Comparison of ENCODE assay signal across 10 mouse cellular contexts in the genomic region with DNA sequence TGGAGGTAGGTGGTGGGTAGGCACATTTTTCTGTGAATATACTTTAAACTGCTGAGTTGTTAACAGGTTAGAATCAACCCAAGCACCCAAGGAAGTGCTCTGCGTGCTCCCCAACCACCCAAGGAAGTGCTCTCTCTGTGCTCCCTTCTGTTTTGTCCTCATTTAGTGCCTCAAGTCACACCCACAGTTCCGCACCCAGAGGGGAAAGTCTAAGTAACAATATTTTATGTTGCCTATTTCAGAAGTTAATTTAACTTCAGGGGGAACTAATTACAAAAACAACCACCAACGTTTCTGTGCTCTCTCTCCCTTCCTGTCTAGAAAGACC.
A peak's percentile ranks its signal among the peaks of the same experiment; 100 is the strongest.
DNase-seq lines count a peak whose midpoint lies in the region; ATAC-seq and TF ChIP-seq lines count a peak whose summit lies in the region.
"Had no signal": no experiment of that assay in that cellular context is flagged by ENCODE, and none has a peak within 500 bp of the region (broad histone marks: within the 10 kb centered on the region; RNA-seq: fewer than 3 reads in every experiment).

No protein-coding gene starts in this region.

- no peak for TF ChIP-seq POLR2A in kidney, adult 2 months (IDR thresholded peaks at IDR 0.05; ENCODE audit: low read depth, low read length)
- no peak for TF ChIP-seq POLR2A in thymus, adult 2 months (IDR thresholded peaks at IDR 0.05; ENCODE audit: control insufficient read depth, extremely low read depth, insufficient read depth, low read length, poor library complexity)

- no peak for ATAC-seq in hindbrain, embryonic 13.5 days (ENCODE audit: low FRiP score)
- ATAC-seq: Patski had no signal

- H3K27me3 ChIP-seq in kidney, adult 2 months (replicated peaks; ENCODE audit: control insufficient read depth, insufficient read depth, low read length): no peaks in the 10 kb centered on the region
- no peaks in the 10 kb centered on the region for H3K27me3 ChIP-seq in thymus, adult 2 months (ENCODE audit: control insufficient read depth, insufficient read depth, low read length)
- no peaks in the 10 kb centered on the region for H3K27me3 ChIP-seq in hindbrain, embryonic 13.5 days
- H3K27me3 ChIP-seq: lung, embryonic 15.5 days; Patski had no signal

- no peak overlapping the region for H3K4me3 ChIP-seq in kidney, adult 2 months (ENCODE audit: insufficient read depth, low read depth, low read length)
- no peak overlapping the region for H3K4me3 ChIP-seq in thymus, adult 2 months (ENCODE audit: control insufficient read depth, insufficient read depth, low read length)
- H3K4me3 ChIP-seq in hindbrain, embryonic 13.5 days: no peak overlapping the region
- H3K4me3 ChIP-seq: lung, embryonic 15.5 days had no signal

- H3K36me3 ChIP-seq in kidney, adult 2 months (ENCODE audit: control insufficient read depth, insufficient read depth, low read length): no peaks in the 10 kb centered on the region
- H3K36me3 ChIP-seq in thymus, adult 2 months (ENCODE audit: control insufficient read depth, insufficient read depth, low read length): no peaks in the 10 kb centered on the region
- peaks cover 4% of the 10 kb centered on the region; the same call in 1 of the 2 replicates for H3K36me3 ChIP-seq in hindbrain, embryonic 13.5 days
- H3K36me3 ChIP-seq: lung, embryonic 15.5 days had no signal

- no peak for TF ChIP-seq CTCF in kidney, adult 2 months (conservative IDR thresholded peaks at IDR 0.05; ENCODE audit: insufficient read depth, insufficient read length, low read depth, low read length)
- no peak for TF ChIP-seq CTCF in thymus, adult 2 months (IDR thresholded peaks at IDR 0.05; ENCODE audit: borderline replicate concordance, control insufficient read depth, extremely low read depth, insufficient read depth, low read length, poor library complexity)

- 33% methylated on average over 3 of the region's 3 CpGs for WGBS in kidney, adult 2 months
- WGBS in thymus, adult 2 months: 13% methylated on average over 3 of the region's 3 CpGs
- WGBS in hindbrain, embryonic 13.5 days: 66% methylated on average over 3 of the region's 3 CpGs

- no peak for DNase-seq in kidney, adult 2 months
- no peak for DNase-seq in kidney, postnatal 25 days
- DNase-seq in thymus, adult 2 months: no peak
- no peak for DNase-seq in thymus, postnatal 4 days
- DNase-seq in cerebellum, adult 9-11 months: no peak
- no peak for DNase-seq in embryo, embryonic 11 days
- DNase-seq in yolk sac, embryonic 10.5 days (ENCODE audit: low spot score): no peak

- H3K27ac ChIP-seq in kidney, adult 2 months (ENCODE audit: insufficient read depth, low read depth, low read length): peak overlapping the region; percentile 62
- peak overlapping the region; percentile 94 for H3K27ac ChIP-seq in thymus, adult 2 months (ENCODE audit: control insufficient read depth, insufficient read depth, low read length)
- peak overlapping the region; percentile 81 for H3K27ac ChIP-seq in hindbrain, embryonic 13.5 days
- H3K27ac ChIP-seq: lung, embryonic 15.5 days had no signal

- no peaks in the 10 kb centered on the region for H3K9me3 ChIP-seq in hindbrain, embryonic 13.5 days
- H3K9me3 ChIP-seq: lung, embryonic 15.5 days had no signal

- no peak overlapping the region for H3K9ac ChIP-seq in hindbrain, embryonic 13.5 days
- H3K9ac ChIP-seq: lung, embryonic 15.5 days had no signal

- peaks cover 30% of the 10 kb centered on the region for H3K4me1 ChIP-seq in kidney, adult 2 months (ENCODE audit: control insufficient read depth, insufficient read depth, low read length)
- peaks cover 57% of the 10 kb centered on the region for H3K4me1 ChIP-seq in thymus, adult 2 months (replicated peaks; ENCODE audit: control insufficient read depth, insufficient read depth, low read length)
- H3K4me1 ChIP-seq in hindbrain, embryonic 13.5 days (replicated peaks): peaks cover 77% of the 10 kb centered on the region

- no peak overlapping the region for H3K4me2 ChIP-seq in hindbrain, embryonic 13.5 days
- H3K4me2 ChIP-seq: lung, embryonic 15.5 days had no signal
